Mouse (Mus musculus): ENCODE measurements around the gene Edrf1.

DNA sequence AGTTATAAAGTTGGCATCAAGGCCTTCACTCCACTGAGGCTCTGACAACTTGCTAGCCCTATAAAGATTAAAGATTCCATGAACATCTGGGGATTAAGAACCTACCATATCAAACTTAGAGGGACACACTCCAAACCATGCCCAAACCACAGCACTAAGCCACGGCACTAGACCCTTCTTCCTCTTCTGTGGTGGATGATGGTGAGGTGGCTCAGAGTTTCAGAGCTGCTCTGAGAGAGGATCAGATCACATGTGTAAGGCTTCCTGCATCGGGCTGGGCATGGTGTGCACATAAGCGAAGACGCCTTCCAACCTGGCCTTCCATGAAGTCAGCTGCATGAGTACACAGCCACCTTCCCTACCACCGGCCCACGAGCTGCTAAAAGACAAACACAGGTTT is 47.4 kb downstream of the Edrf1 start:
- TF ChIP-seq CTCF (IDR thresholded peaks at IDR 0.05; ENCODE audit: borderline replicate concordance, insufficient read depth, low read depth, low read length) (no peak), POLR2A (IDR thresholded peaks at IDR 0.05; ENCODE audit: borderline replicate concordance, insufficient read depth, low read length) (no peak)
